Mouse (Mus musculus) Patski (cell line): ENCODE results near the gene Ddx27. TPM values are rescaled to one million over a fixed set of nuclear protein-coding genes. Genes with fewer than 3 reads are reported as not detected.

Source experiments
- ATAC-seq: fragments of 100-300 bp; one replicate; pipeline ENCODE4 v1.8.0; 2021
- CTCF ChIA-PET: fragments of 350-600 bp; sonication (Branson Sonifier 250); formaldehyde crosslinking; loops from one replicate; lab custom pipeline; 2022; ENCODE audit warnings: inconsistent platforms; lab: Charles Lee
- POLR2A ChIA-PET: fragments of 350-600 bp; sonication (Branson Sonifier 250); formaldehyde crosslinking; loops from one replicate; lab custom pipeline; 2022; ENCODE audit warnings: antibody characterized with exemption, inconsistent platforms; lab: Charles Lee
- DNase-seq: peaks from one replicate; pipeline ENCODE4 v3.0.0-alpha.2; 2011; ENCODE audit warnings: low read depth, low spot score
- H3K27me3 ChIP-seq: fragments of 371-371 bp; one replicate; pipeline ENCODE4 v1.5.1; 2021
- CTCF ChIP-seq: fragments of 100-300 bp; IDR thresholded peaks from one replicate; pipeline ENCODE4 v1.5.1; 2021
- in situ Hi-C: fragments of 300-500 bp; cut with MboI; formaldehyde crosslinking; loops from 3 replicates; pipeline ENCODE4 v1.11.1; 2018; ENCODE audit warnings: low pct_unique_long_range_greater_than_20kb, mixed read lengths
- polyA plus RNA-seq: library from polyadenylated mRNA; unstranded; gene quantifications from one replicate; pipeline ENCODE4 v1.2.3, GENCODE M21; 2021

Gene Ddx27
- polyA plus RNA-seq, 1 experiment from 2014 or later, result 53.2 TPM

DNA sequence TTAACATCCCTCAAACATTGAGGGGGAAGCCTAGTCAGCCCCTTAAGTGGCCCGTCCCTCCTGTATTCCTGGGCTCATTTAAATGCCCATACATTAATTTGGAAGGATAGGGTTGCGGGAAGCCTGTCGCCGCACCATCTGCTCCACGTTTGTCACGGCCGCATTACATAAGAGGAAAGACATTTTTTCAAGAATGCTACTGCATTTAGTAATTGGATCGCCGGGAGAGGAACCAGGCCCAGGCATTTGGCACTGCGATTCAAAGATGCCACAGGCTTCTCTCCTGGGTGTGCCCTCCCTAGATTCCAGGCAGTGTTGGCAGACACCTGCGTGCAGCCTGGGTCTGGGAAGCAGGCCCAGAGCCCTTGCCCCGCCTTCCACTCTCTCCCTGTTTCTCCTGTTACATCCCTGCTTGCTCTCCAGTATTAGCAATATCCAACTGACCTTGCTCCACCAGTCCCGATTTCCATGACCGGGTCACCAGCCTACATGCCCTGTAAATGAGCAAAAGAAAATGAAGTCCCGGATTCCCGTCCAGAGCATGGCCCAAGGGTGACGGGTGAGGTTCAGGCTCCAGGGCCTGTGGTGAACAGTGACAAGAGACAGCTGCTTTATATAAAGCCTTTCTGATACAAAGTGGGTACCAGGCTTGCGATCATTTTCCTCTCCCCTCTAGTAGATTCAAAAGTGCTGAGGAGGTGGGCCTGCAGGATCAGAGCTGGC is 64.7 kb downstream of the Ddx27 start:
- CTCF ChIA-PET, result interaction anchor here (0.8 kb wide), 1 partner anchor 8 kb away, joined by 3 read pairs; no protein-coding TSS in a partner anchor
- ATAC-seq, result peak; percentile 23
- in situ Hi-C loops, result no loop called here
- no peak for TF ChIP-seq CTCF
- DNase-seq, result no peak
- POLR2A ChIA-PET, result no interaction called here
- no peaks in the 10 kb centered on the region for H3K27me3 ChIP-seq

GRCm38 (mm10) chr2:167080387-167080786 is 65.4 kb downstream of the Ddx27 start:
- in situ Hi-C loops, result no loop called here
- CTCF ChIA-PET, result interaction anchor here (0.8 kb wide), 1 partner anchor 9 kb away, joined by 3 read pairs; no protein-coding TSS in a partner anchor

DNA sequence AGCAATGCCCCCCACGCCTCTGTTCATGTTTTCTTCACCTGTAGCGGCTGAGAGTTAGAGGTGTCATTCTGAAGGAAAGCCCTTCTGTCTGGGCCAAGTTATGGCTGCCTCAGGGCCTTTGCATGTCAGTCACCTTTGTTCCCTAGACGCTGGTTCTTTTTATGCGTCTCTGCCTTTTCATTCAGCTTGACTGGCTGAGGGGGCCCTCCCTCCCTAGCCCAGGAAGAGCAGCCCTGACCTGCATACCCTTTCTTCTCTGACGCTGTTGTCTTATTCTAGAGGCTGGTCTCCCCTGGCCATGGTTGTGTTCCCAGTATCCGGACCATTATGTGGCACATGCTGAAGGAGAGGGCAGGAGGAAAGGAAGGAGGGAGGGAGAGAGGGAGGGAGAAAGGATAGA is 66.1 kb downstream of the Ddx27 start:
- no peaks in the 10 kb centered on the region for H3K27me3 ChIP-seq
- TF ChIP-seq CTCF, result no peak
- ATAC-seq (no peak), DNase-seq (no peak)
- ChIA-PET CTCF (no interaction called here), POLR2A (no interaction called here)
- in situ Hi-C loops, result no loop called here

More at GRCm38 (mm10) chr2:167080387-167080786, 65.4 kb downstream of the Ddx27 start:
- TF ChIP-seq CTCF, result no peak
- POLR2A ChIA-PET, result no interaction called here
- no peaks in the 10 kb centered on the region for H3K27me3 ChIP-seq
- DNase-seq (no peak), ATAC-seq (no peak)

DNA sequence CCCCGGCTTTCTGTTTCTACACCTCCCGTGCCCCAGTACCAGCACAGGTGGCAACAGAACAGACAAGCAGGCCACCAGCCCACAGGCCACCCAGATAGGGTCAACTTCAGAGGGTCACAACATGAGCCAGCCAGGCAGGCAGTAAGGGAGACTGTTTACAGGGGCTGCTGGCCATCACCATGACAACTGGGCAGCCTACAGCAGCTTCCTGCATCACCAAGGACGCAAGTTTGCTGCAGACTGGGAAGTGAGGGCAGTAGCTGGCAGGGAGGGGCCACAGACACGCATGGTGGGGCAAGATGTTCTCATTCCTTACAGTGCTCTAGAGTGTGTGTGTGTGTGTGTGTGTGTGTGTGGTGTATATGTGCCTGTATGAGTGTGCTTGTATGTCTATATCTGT is 66.6 kb downstream of the Ddx27 start:
- peak; percentile 28 for ATAC-seq
- no peaks in the 10 kb centered on the region for H3K27me3 ChIP-seq
- CTCF ChIA-PET, result interaction anchor here (2.5 kb wide), 1 partner anchor 13 kb away, joined by 5 read pairs; no protein-coding TSS in a partner anchor
- no peak for TF ChIP-seq CTCF
- in situ Hi-C loops, result no loop called here
- POLR2A ChIA-PET, result no interaction called here
- DNase-seq, result no peak

Other genes with a start within 250 kb of the Ddx27 start
- gene Trp53rkb, start 222.7 kb upstream of the Ddx27 start, polyA plus RNA-seq, result 5.2 TPM
- 34.1 TPM for gene Arfgef2, start 209.6 kb upstream of the Ddx27 start, polyA plus RNA-seq
- gene Cse1l, start 109.2 kb upstream of the Ddx27 start, polyA plus RNA-seq, result 71.6 TPM
- 81.0 TPM for gene Stau1, start 18.9 kb upstream of the Ddx27 start, polyA plus RNA-seq
- gene Znfx1, start 47.8 kb downstream of the Ddx27 start, polyA plus RNA-seq, result 30.2 TPM
- 1.5 TPM for gene Kcnb1, start 175.0 kb downstream of the Ddx27 start, polyA plus RNA-seq
- gene Ptgis, start 225.4 kb downstream of the Ddx27 start, polyA plus RNA-seq, result 0.13 TPM